Mouse (Mus musculus): ENCODE results near the gene Glt1d1. TPM values are rescaled to one million over a fixed set of nuclear protein-coding genes. Genes with fewer than 3 reads are reported as not detected.

Glt1d1 gene
- total RNA-seq, 4 experiments from 2014 or later: not detected

DNA sequence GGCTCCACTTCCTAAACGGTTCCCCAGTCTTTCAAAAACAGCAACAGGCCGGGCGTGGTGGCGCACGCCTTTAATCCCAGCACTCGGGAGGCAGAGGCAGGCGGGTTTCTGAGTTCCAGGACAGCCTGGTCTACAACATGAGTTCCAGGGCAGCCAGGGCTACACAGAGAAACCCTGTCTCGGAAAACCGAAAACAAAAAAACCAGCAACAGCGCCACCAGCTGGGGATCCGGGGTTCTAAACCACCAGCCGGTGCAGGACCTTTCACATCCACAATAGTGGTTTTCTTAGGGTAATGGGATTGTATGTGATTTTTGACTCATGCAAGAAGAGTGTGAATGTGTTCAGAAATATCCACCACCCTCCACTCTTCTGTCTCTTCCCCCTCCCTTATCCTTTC lies 4.8 kb upstream of the Glt1d1 start:
- no peak for DNase-seq (ENCODE audit: low spot score in 2 of 2)

- no peak for DNase-seq (ENCODE audit: low spot score in 2 of 2)
Measured at GRCm38 (mm10) chr5:127631671-127632070, 391 bp upstream of the Glt1d1 start.

DNA sequence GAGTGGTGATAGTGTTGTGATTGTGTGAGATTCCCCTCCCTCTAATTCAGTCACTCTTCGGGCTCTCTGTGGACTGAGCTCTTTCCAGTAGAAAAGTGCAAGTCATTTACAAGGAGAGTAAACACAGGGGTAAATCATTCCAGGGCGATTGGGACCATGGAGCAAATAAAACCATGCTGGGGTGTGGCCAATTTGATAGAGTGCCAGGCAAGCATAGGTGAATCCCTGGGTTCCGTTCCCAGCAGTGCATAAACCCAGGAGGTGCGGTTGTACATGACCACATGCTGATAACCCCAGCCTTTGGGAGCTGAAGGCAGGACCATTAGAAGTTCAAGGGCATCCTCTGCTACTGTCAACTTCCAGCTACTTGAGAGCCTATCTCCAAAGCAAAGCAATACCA lies 1.1 kb downstream of the Glt1d1 start:
- no peak for DNase-seq (ENCODE audit: low spot score in 2 of 2)

- no peak for DNase-seq (ENCODE audit: low spot score in 2 of 2)
Measured at GRCm38 (mm10) chr5:127633666-127634065, 1.6 kb downstream of the Glt1d1 start.

DNA sequence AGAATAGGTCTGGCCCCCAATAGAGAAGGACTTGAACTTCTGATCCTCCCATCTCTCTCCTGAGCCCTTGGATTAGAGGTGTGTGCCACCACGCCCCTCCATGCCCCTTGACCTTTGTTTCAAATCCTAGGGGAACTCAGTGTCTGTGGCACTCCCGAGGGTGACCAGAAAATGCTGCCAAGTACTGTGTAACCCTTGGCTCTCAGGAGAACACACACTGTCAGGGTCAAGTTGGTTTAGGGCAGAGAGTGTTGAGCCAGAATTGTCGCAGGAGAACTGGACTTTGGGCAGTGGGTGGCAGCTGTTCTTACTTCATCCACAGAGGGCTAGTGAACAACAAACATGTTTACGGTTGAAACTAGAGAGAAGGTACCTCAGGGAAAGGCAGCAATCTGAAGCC lies 5.6 kb downstream of the Glt1d1 start:
- DNase-seq (ENCODE audit: low spot score in 2 of 2): no peak

DNA sequence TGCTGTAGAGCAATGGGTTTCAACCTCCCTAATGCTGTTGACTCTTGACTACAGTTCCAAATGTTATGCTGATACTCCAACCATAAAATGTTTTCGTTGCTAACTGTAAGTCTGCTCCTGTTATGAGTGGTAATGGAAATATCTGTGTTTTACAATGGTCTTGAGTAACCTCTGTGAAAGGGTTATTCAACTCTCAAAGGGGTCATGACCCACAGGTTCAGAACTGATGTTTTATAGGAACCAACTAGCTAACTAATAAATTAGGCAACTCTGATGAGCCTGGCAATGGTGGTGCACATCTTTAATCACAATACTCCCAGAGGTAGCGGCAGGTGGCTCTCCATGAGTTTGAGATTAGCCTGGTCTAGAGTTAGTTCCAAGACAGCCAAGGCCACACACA lies 6.1 kb downstream of the Glt1d1 start:
- DNase-seq (ENCODE audit: low spot score in 2 of 2): no peak

GRCm38 (mm10) chr5:127639067-127639605 lies 7.1 kb downstream of the Glt1d1 start:
- no peak for DNase-seq (ENCODE audit: low spot score in 2 of 2)

DNA sequence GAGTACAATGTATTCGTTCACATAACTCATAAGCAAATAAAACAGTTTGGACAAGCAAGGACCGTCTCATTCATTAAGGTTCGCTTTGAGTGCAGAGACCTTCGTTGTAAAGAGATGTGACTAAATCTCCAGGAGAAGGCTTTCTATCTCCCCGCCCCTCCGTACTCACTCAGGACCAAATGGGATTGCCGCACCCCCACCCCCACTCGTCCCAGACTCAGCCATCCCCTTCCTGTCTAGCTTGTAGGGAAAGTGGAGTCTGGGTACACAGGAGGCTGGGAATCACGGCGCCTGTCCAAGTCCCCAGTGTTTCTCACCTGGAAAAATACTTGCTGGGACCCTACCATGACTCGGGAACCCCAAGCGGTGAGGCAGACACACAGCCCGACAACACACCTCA lies 7.6 kb downstream of the Glt1d1 start:
- no peak for DNase-seq (ENCODE audit: low spot score in 2 of 2)

DNA sequence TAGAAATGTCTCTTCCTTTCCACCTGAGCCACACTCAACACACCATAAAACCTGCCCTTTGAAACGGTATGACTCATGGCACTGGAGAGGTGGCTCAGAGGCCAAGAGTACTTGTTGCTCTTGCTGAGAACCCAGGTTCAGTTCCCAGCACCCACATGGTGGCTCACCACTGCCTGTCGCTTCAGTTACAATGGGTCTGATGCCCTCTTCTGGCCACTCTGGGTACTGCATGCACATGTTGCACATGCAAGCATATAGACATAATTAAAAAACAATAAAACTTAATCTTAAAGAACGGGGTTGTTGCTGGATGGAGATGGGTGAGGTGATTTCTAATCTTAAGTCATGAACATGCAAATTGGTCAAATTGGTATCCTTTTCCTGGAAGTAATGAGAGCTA lies 8.3 kb downstream of the Glt1d1 start:
- DNase-seq (ENCODE audit: low spot score in 2 of 2): no peak

DNA sequence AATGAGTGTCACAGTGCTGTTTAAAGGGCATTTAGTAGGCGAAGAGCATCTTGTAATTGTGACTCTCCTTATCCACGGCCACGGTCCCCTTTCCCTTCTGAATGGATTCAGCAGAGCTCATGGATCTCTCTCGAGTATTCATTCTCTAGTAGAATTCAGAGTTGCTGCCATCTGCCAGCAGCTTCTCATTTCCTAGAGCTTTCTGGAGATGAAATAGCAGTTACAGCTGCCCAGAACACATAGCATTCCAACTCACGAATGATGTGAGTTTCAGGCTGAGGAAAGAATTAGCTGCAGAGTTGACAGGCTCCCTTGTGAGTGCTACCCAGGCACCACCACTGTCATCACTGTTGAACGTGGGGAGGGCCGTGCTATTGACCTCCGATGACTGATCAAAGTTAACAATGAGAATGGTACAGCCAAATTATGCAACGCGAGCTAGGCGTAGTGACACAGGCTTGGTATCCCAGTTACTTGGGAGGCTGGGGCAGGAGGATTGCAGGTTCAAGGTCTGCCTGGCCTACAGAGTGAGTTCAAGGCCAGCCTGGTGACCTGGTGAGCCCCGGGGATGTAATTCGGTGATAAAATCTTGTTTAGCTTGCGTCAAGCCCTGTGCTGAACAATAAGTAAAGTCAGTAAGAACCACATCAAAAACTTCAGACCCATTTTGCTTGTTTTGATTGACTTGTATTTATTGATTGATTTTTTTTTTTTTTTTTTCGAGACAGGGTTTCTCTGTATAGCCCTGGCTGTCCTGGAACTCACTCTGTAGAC lies 9.3 kb downstream of the Glt1d1 start:
- no peak for DNase-seq (ENCODE audit: low spot score in 2 of 2)

DNA sequence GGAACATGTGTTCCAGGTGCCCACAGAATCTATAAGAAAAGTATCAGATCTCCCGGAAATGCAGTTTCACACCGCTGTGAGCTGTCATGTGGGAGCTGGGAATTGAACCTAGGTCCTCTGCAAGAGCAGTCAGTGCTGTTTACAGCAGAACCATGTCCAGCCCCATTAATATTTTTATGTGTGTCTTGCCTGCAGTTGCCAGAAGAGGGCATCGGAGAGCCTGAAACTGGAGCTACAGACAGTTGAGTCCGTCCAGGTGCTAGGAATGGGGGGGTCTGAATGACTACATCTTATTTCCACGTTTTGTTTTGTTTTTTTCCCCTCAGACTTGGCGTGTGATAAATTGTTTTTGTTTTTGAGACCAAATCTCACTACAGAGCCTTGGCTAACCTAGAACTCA lies 16.0 kb downstream of the Glt1d1 start:
- no peak for DNase-seq (ENCODE audit: low spot score in 2 of 2)

DNA sequence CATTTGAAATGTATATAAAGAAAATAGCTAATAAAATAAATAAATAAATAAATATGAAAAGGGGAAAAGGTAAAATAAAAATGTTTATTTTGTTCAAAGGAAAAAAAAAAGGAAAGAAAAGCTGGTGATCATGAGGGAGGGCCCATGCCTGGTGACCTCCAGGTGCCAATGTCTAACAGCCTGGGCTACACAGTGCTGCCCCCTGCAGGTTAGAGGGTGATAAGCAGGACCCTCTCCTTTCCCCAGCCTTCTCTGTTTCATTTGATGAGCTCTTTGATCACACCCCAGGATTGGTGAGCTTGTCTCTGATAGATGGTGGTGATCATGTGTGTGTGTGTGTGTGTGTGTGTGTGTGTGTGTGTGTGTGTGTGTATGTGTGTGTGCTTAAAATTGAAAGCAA lies 17.0 kb downstream of the Glt1d1 start:
- no peak for DNase-seq (ENCODE audit: low spot score in 2 of 2)

DNA sequence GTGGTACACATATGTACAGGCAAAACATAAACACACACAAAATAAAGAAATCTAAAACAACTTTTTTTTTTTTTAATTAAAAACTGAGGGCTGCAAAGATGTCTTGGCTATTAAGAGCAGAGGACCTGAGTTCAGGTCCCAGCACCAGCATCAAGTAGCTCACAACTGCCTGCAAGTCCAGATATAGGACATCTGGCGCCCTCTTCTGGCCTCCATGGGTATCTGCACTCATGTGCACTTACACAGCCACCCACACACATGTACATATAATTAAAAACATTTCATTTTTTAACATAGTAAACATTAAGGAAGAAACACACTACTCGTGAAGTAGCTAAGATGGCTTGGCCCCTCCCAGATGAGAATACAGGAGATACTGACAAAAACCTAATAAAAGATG lies 26.2 kb downstream of the Glt1d1 start:
- no peak for DNase-seq (ENCODE audit: low spot score in 2 of 2)

DNA sequence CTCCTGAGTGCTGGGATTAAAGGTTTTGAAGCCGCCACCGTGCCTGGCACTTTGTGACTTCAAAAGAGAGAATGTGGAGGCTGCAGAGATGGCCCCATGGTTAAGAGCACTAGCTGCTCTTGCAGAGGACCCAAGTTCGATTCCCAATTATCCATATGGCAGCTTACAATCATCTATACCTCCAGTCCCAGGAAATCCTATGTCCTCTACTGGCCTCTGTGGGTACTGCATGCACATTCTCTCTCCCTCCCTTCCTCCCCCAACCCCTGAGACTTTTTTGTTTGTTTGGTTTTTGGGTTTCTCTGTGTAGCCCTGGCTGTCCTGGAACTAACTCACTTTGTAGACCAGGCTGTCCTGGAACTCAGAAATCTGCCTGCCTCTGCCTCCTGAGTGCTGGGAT lies 27.2 kb downstream of the Glt1d1 start:
- no peak for DNase-seq (ENCODE audit: low spot score in 2 of 2)

- no peak for DNase-seq (ENCODE audit: low spot score in 2 of 2)
Measured at GRCm38 (mm10) chr5:127660267-127660666, 28.2 kb downstream of the Glt1d1 start.

DNA sequence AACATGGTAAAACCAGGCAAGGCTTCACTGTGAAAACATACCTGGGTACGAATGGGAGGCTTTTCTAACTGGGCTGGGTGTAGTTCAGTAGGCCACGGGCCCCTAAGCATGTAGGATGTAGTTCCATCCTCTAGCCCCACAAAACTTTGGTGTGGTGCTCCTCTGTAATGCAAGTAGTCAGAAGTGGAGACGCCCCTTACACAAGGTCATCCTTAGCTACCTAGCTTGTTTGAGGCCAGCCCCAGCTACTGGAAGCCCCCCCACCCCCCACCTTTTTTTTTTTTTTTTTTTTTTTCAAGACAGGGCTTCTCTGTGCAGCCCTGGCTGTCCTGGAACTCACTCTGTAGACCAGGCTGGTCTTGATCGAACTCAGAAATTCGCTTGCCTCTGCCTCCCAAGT lies 28.9 kb downstream of the Glt1d1 start:
- no peak for DNase-seq (ENCODE audit: low spot score in 2 of 2)

DNA sequence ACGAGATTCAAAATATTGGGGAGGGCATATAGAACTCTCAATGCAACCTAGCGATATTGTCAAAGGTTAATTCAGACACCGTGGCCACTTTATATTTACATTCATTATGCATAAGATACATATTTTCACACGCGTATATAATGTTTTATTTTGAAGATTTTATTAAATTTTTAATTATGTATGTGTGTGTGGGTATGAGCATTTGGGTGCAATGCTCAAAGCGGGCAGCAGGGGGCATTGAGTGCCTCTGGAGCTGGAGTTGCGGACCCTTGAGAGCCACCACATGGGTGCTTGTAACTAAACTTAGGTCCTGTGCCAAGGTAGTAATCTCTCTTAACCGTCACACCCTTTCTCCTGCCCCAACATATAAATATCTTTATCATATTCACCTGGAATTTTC lies 41.9 kb downstream of the Glt1d1 start:
- DNase-seq (ENCODE audit: low spot score in 2 of 2): no peak

- no peak for DNase-seq (ENCODE audit: low spot score in 2 of 2)
Measured at GRCm38 (mm10) chr5:127677561-127677960, 45.5 kb downstream of the Glt1d1 start.

DNA sequence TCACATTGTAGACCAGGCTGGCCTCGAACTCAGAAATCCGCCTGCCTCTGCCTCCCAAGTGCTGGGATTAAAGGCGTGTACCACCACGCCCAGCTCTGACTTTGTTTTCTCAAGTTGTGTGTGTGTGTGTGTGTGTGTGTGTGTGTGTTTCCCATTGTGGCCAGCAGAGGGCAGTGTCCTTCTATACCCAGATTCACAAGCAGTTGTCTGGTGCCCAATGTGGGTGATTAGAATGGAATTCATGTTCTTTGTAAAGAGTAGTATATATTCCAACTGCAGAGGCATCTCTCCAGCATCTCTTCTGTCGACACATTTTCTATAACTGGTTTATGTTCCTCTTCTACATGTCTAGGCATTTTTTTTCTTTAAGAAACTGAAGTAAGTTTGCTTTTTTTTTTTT lies 46.4 kb downstream of the Glt1d1 start:
- DNase-seq (ENCODE audit: low spot score in 2 of 2): no peak

GRCm38 (mm10) chr5:127688568-127689170 lies 56.6 kb downstream of the Glt1d1 start:
- no peak for DNase-seq (ENCODE audit: low spot score in 2 of 2)

- DNase-seq (ENCODE audit: low spot score in 2 of 2): no peak
Measured at GRCm38 (mm10) chr5:127691085-127691484, 59.0 kb downstream of the Glt1d1 start.

DNA sequence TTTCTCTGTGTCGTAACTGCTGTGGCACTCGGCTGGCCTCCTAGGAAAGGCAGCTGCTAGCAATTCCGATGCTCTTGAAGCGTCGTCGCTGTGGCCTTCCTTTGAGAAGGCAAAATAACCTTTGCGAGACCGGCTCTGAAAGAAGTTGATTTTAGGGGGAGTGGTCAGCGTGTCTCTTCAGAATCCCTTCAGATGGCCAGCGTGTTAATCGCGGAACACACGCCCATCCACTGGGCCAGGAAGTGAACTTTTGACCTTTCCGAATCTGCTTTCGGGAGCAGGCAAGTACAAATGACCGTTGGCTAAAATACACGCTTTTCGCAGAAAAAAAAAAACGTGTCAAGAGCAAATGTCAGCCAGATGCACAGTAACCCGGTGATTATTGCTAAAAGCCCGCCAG lies 59.5 kb downstream of the Glt1d1 start:
- DNase-seq (ENCODE audit: low spot score in 2 of 2): no peak

DNA sequence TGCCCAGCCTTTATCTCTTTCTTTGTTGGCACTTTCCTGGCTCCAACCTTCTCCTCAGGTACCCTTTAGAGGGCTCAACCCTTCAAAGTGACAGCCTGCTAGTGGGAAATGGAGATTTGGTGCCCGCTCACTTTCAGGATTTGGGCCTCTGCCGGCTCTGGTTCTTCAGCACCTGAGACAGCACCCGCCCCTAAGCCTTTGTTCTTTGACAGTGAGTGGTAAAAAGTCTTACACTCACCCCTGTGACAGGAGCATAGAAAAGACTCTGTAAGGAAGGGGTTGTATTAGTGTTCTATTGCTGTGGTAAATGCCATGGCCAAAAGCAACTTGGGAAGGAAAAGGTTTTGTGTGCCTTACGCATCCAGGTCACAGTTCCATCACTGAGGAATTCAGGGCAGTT lies 63.8 kb downstream of the Glt1d1 start:
- no peak for DNase-seq (ENCODE audit: low spot score in 2 of 2)
